Mouse (Mus musculus) gastrocnemius, postnatal 4 days (tissue): ENCODE data around the gene Aym1. TPM values are rescaled to one million over a fixed set of nuclear protein-coding genes. Genes with fewer than 3 reads are reported as not detected.
"Not testable (repeated sequence)": the region's sequence is repeated elsewhere in the genome, so short reads cannot be mapped to it uniquely, and the experiment has no call there.

Experiments used
- DNase-seq, 2 experiments: peaks; one replicate each; pipeline ENCODE4 v3.0.0; 2021 to 2022; ENCODE audit warnings: low spot score in 2 of 2, mixed read lengths in 2 of 2
- long read RNA-seq, 2 experiments: library from polyadenylated mRNA; stranded (forward); transcript quantifications; one replicate each; pipeline ENCODE4 v2.0.0; 2021
- total RNA-seq, 2 experiments: library from RNA; stranded (reverse); gene quantifications; 2 replicates each; pipeline ENCODE4 v1.2.3; 2021

The Aym1 gene
- not detected for total RNA-seq
- long read RNA-seq, experiment 1 = 0 reads
- long read RNA-seq, experiment 2 = 0 reads

GRCm38 (mm10) chr5:113357186-113357585 is at the start of gene Aym1:
Gene Aym1 (plus strand): TSS chr5:113357294.
- DNase-seq = no peak

- no peak for DNase-seq
These were observed 47.4 kb upstream of the Aym1 start for GRCm38 (mm10) chr5:113309491-113310376.

- DNase-seq = peak; percentile 58 to 68
These were observed 46.6 kb upstream of the Aym1 start, which contains the start of gene Sgsm1 for GRCm38 (mm10) chr5:113310377-113311003. Gene Sgsm1 (minus strand): TSS chr5:113310786.

- DNase-seq = peak; percentile 68 to 74
These were observed 43.1 kb upstream of the Aym1 start for GRCm38 (mm10) chr5:113313998-113314397.

DNA sequence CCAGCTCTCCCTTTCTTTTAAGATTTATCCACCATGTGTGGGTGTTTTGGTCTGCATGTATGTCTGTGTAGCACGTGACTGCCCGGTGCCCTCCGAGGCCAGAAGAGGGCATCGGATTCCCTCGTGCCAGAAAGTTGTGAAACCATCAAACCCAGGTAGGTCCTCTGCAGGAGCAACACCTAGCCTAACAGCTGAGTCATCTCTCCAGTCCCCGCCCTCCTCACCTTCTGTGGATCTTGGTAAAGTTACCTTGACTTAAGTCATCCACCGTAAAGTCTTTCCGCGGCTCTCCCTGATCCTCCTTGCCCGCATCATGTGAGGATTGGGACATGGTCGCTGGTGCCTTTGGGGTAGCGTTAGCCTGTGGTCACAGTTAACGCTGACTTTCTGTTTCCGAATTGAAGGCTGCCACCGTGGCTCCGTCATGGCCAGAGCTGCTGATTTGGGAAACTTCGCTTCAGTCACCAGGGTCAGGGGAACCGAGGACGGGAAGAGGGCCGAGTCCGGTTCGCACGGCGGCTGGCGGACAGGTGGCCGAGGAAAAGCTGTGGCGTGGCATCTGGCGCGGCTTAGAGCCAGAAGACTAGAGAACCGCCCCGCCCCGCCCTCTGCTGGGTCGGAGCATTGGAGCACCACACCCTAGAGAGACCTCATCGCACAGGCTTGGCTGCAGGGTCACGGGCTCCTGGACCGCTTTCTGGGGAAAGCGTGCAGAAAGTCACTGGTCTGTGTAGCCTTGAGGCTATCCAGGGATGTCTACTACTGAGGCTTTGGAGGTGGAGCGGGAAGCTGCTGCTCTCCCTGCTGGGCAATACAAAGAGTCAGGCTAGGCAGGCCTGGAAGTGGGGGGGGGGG is 33.1 kb upstream of the Aym1 start:
- DNase-seq = peak in 1 of 2 experiments; percentile 61

DNA sequence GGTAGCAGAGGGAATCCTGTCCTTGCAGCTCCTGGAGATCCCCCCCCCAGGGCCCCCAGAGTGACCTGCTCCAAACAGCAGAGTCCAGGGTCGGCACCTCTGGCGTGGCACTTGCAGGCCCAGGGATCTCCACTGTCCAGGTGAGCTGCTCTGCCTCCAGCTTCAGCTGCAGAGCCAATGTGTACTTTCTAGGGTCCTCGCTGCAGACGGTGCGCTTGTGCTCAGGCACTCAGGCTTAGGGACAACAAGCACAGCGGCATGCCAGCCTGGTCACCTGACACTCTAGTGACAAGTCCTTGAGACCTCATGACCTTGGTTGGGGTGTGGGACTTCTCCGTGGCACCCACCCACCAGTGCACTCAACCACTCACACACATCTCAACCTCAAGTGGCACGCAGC is 27.6 kb upstream of the Aym1 start:
- DNase-seq = no peak

- DNase-seq = no peak
These were observed 26.9 kb upstream of the Aym1 start for GRCm38 (mm10) chr5:113330202-113330601.

DNA sequence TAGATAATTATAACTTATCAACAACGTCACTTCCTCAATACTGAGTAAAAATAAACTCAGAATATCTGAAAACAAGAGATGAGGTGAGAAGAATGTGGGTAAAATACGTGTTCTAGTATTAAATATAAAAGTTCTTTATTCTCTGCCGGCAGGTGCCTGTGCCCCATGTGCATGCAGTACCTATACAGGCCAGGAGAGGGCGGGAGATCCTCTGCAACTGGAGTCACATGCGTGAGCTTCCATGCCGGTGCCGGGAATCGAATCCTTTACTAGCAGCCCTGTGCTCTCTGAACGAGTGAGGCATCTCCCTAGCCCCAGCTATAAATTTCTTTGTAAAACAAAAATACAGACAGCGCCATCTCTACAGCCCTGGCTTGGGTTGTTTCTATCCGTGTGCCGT is 24.9 kb upstream of the Aym1 start:
- no peak for DNase-seq

- DNase-seq = no peak
These were observed 24.2 kb upstream of the Aym1 start for GRCm38 (mm10) chr5:113332899-113333298.

- DNase-seq = no peak
These were observed 22.2 kb upstream of the Aym1 start for GRCm38 (mm10) chr5:113334621-113335530.

- DNase-seq = peak in 1 of 2 experiments; percentile 30
These were observed 21.4 kb upstream of the Aym1 start for GRCm38 (mm10) chr5:113335732-113336131.

GRCm38 (mm10) chr5:113336281-113336680 is 20.8 kb upstream of the Aym1 start:
- DNase-seq = no peak

DNA sequence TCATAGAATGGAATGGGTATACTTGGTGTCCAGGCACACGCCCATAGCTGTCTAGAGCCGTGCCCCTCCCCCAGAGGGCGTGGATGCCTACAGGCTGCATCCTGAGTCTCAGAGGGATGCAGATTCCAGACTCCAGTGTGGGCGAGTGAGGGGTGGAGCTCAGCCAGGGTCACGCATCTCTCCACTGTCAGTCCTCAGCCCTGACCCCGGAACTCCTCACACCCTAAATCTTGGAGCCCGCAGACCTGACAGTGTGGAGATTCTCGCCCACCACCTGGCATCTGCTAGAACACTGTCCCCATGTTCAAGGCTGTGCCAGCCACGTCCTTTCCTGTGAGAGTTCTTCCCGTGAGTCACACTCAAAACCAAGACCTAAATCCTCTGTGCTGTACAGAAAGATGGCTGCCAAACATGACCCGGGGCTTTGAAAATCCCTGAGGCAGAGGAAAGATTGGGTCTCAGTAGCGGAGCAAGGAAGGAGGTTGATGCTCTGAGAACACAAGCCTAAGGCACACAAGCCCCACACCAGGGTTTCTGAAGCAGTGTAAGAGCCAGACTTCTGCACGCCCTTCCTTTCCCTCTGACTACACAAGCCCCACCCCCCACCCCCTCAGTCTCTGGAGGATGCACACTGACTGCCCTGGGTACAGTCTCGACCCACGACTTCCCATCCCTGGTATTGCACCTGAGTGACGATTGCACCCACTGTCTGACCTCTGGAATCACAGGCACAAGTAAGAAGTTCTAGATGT is 12.3 kb upstream of the Aym1 start:
- DNase-seq = no peak

GRCm38 (mm10) chr5:113345781-113346180 is 11.3 kb upstream of the Aym1 start:
- DNase-seq = no peak

DNA sequence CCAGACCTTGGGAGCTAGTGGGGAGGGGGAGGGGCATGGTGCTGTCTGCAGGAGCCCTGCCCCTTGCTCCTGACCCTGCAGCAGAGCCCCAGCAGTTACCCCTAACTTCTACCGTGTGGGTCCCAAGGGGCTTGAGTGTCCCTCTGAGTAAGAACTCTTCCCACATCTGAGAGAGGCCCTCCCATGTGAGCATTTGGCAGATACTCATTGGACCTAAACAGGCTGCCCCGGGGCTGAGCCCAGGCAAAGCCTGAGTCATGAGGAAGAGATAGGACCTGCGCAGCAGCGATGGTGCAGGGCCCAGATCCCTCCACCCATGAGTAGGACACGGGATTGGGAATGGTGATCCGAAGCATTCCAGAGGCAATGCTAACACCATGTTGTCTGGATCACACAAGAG is 10.4 kb upstream of the Aym1 start:
- not testable (repeated sequence) for DNase-seq

DNA sequence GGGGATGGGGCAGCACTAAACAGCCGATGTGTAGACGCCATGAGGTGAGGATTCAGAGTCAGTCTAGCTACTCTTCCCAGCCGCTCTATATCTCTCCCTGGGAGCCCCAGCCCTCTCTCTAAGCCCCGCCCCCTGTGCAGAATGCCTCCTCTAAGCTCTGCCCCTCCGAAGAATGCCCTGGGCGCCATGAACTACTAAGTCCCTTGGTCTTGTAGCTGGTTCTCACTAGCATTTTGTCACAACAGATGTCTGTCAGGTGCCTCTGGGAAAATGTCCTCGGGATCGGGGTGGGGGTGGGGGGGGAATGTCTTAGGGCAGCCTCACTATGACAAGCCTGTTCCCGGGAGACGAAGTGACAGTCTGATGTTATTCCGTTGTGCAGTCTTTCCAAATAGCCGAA is 9.5 kb upstream of the Aym1 start:
- DNase-seq = no peak

GRCm38 (mm10) chr5:113348597-113348996 is 8.5 kb upstream of the Aym1 start:
- DNase-seq = peak in 1 of 2 experiments; percentile 26

DNA sequence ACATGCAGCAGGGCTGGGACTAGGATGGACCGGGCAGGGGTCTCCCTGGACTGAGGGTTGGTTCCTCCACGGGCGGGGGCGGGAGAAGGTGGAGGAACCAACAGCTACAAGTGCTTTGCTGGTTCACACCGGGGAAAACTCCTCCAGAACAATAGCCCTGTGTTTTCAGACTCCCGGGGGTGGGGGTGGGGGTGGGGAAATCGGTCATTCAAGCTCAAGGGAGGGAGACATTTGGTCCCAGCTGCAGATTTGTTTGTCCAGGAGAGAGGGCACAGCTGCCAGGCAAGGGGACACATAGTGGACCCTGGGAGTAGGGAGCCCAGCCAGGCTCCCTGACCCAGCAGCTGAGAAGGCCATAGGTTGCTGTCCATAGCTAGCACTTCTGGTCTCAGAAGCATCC is 7.9 kb upstream of the Aym1 start:
- no peak for DNase-seq

- no peak for DNase-seq
These were observed 7.3 kb upstream of the Aym1 start for GRCm38 (mm10) chr5:113349810-113350209.

GRCm38 (mm10) chr5:113351768-113352167 is 5.3 kb upstream of the Aym1 start:
- DNase-seq = no peak
